In genomic region chr17:10086132-10086531, GRCm38 (mm10) we compare ENCODE assay signal across 12 mouse cellular contexts.
A peak's percentile ranks its signal among the peaks of the same experiment; 100 is the strongest.
DNase-seq lines count a peak whose midpoint lies in the region; ATAC-seq and TF ChIP-seq lines count a peak whose summit lies in the region.
"Had no signal": no experiment of that assay in that cellular context is flagged by ENCODE, and none has a peak within 500 bp of the region (broad histone marks: within the 10 kb centered on the region; RNA-seq: fewer than 3 reads in every experiment).

No protein-coding gene starts in this region.

- peak; percentile 29 for DNase-seq in ovary, postnatal 36 days (ENCODE audit: low spot score)
- DNase-seq in ovary, postnatal 10 days (ENCODE audit: low spot score): no peak
- DNase-seq in lung, adult 2 months: peak; percentile 35
- DNase-seq: layer of hippocampus, postnatal 36 days; liver, postnatal 0 days had no signal

- H3K4me2 ChIP-seq in intestine, embryonic 15.5 days (replicated peaks): no peak overlapping the region
- no peak overlapping the region for H3K4me2 ChIP-seq in intestine, postnatal 0 days (replicated peaks; ENCODE audit: low read depth)
- peak overlapping the region; percentile 46 for H3K4me2 ChIP-seq in myocyte (ENCODE audit: low read depth)
- no peak overlapping the region for H3K4me2 ChIP-seq in hindbrain, embryonic 13.5 days
- H3K4me2 ChIP-seq in hindbrain, embryonic 12.5 days (replicated peaks): no peak overlapping the region
- H3K4me2 ChIP-seq: hindbrain, embryonic 15.5 days had no signal

- peak; percentile 66 for ATAC-seq in intestine, embryonic 15.5 days
- no peak for ATAC-seq in intestine, postnatal 0 days
- no peak for ATAC-seq in hindbrain, embryonic 13.5 days (ENCODE audit: low FRiP score)
- ATAC-seq in hindbrain, embryonic 12.5 days (ENCODE audit: low FRiP score): no peak
- ATAC-seq: liver, postnatal 0 days had no signal

- H3K27me3 ChIP-seq in intestine, embryonic 15.5 days (replicated peaks): no peaks in the 10 kb centered on the region
- H3K27me3 ChIP-seq in intestine, postnatal 0 days (replicated peaks; ENCODE audit: control insufficient read depth, insufficient read depth, low read length): no peaks in the 10 kb centered on the region
- no peaks in the 10 kb centered on the region for H3K27me3 ChIP-seq in myocyte (ENCODE audit: control insufficient read depth, insufficient read depth, insufficient read length)
- no peaks in the 10 kb centered on the region for H3K27me3 ChIP-seq in hindbrain, embryonic 13.5 days
- no peaks in the 10 kb centered on the region for H3K27me3 ChIP-seq in hindbrain, embryonic 12.5 days
- H3K27me3 ChIP-seq: hindbrain, embryonic 15.5 days had no signal

- TF ChIP-seq POLR2A in lung, adult 2 months (IDR thresholded peaks at IDR 0.05; ENCODE audit: borderline replicate concordance, extremely low read depth, low read depth, low read length): no peak
- no peak for TF ChIP-seq POLR2A in myocyte (IDR thresholded peaks at IDR 0.05; ENCODE audit: insufficient read length, low read depth)

- no peak overlapping the region for H3K27ac ChIP-seq in intestine, embryonic 15.5 days
- H3K27ac ChIP-seq in intestine, postnatal 0 days (ENCODE audit: low read depth, low read length): no peak overlapping the region
- no peak overlapping the region for H3K27ac ChIP-seq in hindbrain, embryonic 13.5 days
- no peak overlapping the region for H3K27ac ChIP-seq in hindbrain, embryonic 12.5 days
- H3K27ac ChIP-seq: hindbrain, embryonic 15.5 days had no signal

- H3K9ac ChIP-seq in intestine, embryonic 15.5 days: no peak overlapping the region
- no peak overlapping the region for H3K9ac ChIP-seq in intestine, postnatal 0 days (ENCODE audit: low read depth, low read length)
- no peak overlapping the region for H3K9ac ChIP-seq in hindbrain, embryonic 13.5 days
- H3K9ac ChIP-seq in hindbrain, embryonic 12.5 days: no peak overlapping the region
- H3K9ac ChIP-seq: hindbrain, embryonic 15.5 days; liver, postnatal 0 days had no signal

- H3K9me3 ChIP-seq in intestine, embryonic 15.5 days: no peaks in the 10 kb centered on the region
- H3K9me3 ChIP-seq in intestine, postnatal 0 days (ENCODE audit: control insufficient read depth): no peaks in the 10 kb centered on the region
- H3K9me3 ChIP-seq in hindbrain, embryonic 13.5 days: no peaks in the 10 kb centered on the region
- H3K9me3 ChIP-seq in hindbrain, embryonic 12.5 days (replicated peaks): 0 out of 2 replicates have a peak, but pooled peaks cover 1% of the 10 kb centered on the region
- H3K9me3 ChIP-seq: G1E; hindbrain, embryonic 15.5 days had no signal

- WGBS in intestine, embryonic 15.5 days: 33% methylated on average over 2 of the region's 2 CpGs
- 20% methylated on average over 2 of the region's 2 CpGs for WGBS in intestine, postnatal 0 days
- WGBS in lung, adult 2 months: 3% methylated on average over 2 of the region's 2 CpGs
- 71% methylated on average over 2 of the region's 2 CpGs for WGBS in hindbrain, embryonic 13.5 days
- 86% methylated on average over 2 of the region's 2 CpGs for WGBS in hindbrain, embryonic 12.5 days

- no peak for TF ChIP-seq CTCF in intestine, postnatal 0 days (IDR thresholded peaks at IDR 0.05; ENCODE audit: low read depth)
- TF ChIP-seq CTCF in lung, adult 2 months (IDR thresholded peaks at IDR 0.05; ENCODE audit: insufficient read depth, low read length): no peak

- no peak overlapping the region for H3K4me3 ChIP-seq in intestine, embryonic 15.5 days (replicated peaks)
- no peak overlapping the region for H3K4me3 ChIP-seq in intestine, postnatal 0 days (ENCODE audit: low read depth, low read length)
- no peak overlapping the region for H3K4me3 ChIP-seq in lung, adult 2 months (replicated peaks; ENCODE audit: extremely low read depth, low read depth, low read length)
- no peak overlapping the region for H3K4me3 ChIP-seq in myocyte
- H3K4me3 ChIP-seq in hindbrain, embryonic 13.5 days: no peak overlapping the region
- no peak overlapping the region for H3K4me3 ChIP-seq in hindbrain, embryonic 12.5 days
- H3K4me3 ChIP-seq: hindbrain, embryonic 15.5 days had no signal

- no peaks in the 10 kb centered on the region for H3K36me3 ChIP-seq in intestine, embryonic 15.5 days
- no peaks in the 10 kb centered on the region for H3K36me3 ChIP-seq in intestine, postnatal 0 days (ENCODE audit: control insufficient read depth, insufficient read depth)
- no peaks in the 10 kb centered on the region for H3K36me3 ChIP-seq in myocyte (ENCODE audit: control insufficient read depth, insufficient read depth)
- no peaks in the 10 kb centered on the region for H3K36me3 ChIP-seq in hindbrain, embryonic 13.5 days
- no peaks in the 10 kb centered on the region for H3K36me3 ChIP-seq in hindbrain, embryonic 12.5 days
- H3K36me3 ChIP-seq: G1E; hindbrain, embryonic 15.5 days had no signal

- no peak overlapping the region for H3ac ChIP-seq in myocyte (ENCODE audit: control insufficient read depth, insufficient read length)

- no peaks in the 10 kb centered on the region for H3K79me2 ChIP-seq in myocyte (ENCODE audit: control insufficient read depth, insufficient read depth)

- 0 out of 2 replicates have a peak, but pooled peaks cover 3% of the 10 kb centered on the region for H3K4me1 ChIP-seq in intestine, embryonic 15.5 days (replicated peaks)
- no peaks in the 10 kb centered on the region for H3K4me1 ChIP-seq in intestine, postnatal 0 days (replicated peaks; ENCODE audit: control insufficient read depth, insufficient read depth, low read length)
- peaks cover 9% of the 10 kb centered on the region for H3K4me1 ChIP-seq in lung, adult 2 months (ENCODE audit: control insufficient read depth, insufficient read depth, low read length)
- H3K4me1 ChIP-seq in hindbrain, embryonic 13.5 days (replicated peaks): no peaks in the 10 kb centered on the region
- no peaks in the 10 kb centered on the region for H3K4me1 ChIP-seq in hindbrain, embryonic 12.5 days
- H3K4me1 ChIP-seq: hindbrain, embryonic 15.5 days had no signal

TF ChIP-seq in myocyte, 11 proteins besides CTCF, POLR2A, EP300 and RAD21:
- TF ChIP-seq POLR2AphosphoS2 (IDR thresholded peaks at IDR 0.05; ENCODE audit: insufficient read length, low read depth) (no peak), SRF (IDR thresholded peaks at IDR 0.05; ENCODE audit: control insufficient read depth, insufficient read length, low read depth) (no peak), TCF3 (IDR thresholded peaks at IDR 0.05; ENCODE audit: insufficient read length, low read depth) (no peak), CEBPB (IDR thresholded peaks at IDR 0.05; ENCODE audit: insufficient read depth, poor library complexity, severe bottlenecking) (no peak), MYOD1 (IDR thresholded peaks at IDR 0.05; ENCODE audit: control insufficient read depth in 1 of 3, insufficient read length in 2 of 3, low read depth in 2 of 3) (no peak), MAX (IDR thresholded peaks at IDR 0.05; ENCODE audit: low read depth) (no peak), E2F4 (IDR thresholded peaks at IDR 0.05; ENCODE audit: insufficient read depth) (no peak), REST (IDR thresholded peaks at IDR 0.05; ENCODE audit: insufficient read depth, insufficient read length) (no peak), MYOG (IDR thresholded peaks at IDR 0.05; ENCODE audit: control insufficient read depth in 1 of 3, insufficient read depth in 1 of 3, insufficient read length in 2 of 3, low read depth in 2 of 3) (no peak), TCF12 (IDR thresholded peaks at IDR 0.05; ENCODE audit: insufficient read depth, poor library complexity, severe bottlenecking) (no peak), USF1 (IDR thresholded peaks at IDR 0.05; ENCODE audit: low read depth) (no peak)
TF ChIP-seq in myocyte: peak in this region for 0.
